Mouse (Mus musculus): ENCODE measurements around the gene Rab36.

DNA sequence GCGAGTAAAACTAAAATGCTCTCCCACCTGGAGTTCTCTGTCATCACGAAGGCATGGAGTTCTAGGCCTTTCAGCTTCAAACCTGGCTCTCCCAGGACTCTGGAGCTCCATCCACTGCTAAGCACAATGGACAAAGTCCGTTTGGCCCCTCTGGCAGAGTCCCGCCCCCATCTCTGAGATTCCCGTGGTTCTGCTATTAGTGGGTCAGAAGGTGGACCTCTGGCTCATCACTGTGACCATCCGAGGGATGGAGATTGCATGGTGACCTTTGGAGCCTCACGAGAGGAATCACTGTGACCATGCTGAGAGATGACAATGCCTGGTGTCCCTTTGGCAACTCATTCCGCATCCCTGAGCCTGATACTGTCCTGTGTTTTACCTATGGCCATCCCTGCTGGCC lies 16.0 kb downstream of the Rab36 start:
- TF ChIP-seq EP300 (optimal IDR thresholded peaks at IDR 0.05) (no peak), CTCF (IDR thresholded peaks at IDR 0.05; ENCODE audit: low read depth) (no peak)

Measured in stomach, postnatal 0 days (tissue).